Mouse (Mus musculus) liver, embryonic 14.5 days (tissue): ENCODE measurements at regions not wholly inside any gene's neighbourhood (a gene's known extent, or its start where the extent isn't known, plus 50 kb on each side); places are given as distances from the start of the nearest gene placed in this dataset.

Experiments
- ATAC-seq: fragments of 200-750 bp; cut with Nextera tagmentation; 2 replicates; pipeline ENCODE4 v1.8.0; 2017; ENCODE audit warnings: moderate number of reproducible peaks, mild to moderate bottlenecking, moderate library complexity; ENCODE audit not compliant: insufficient read depth
- DNase-seq, 3 experiments: peaks; one replicate each; pipeline ENCODE4 v3.0.0-alpha.2; 2012 to 2013; ENCODE audit warnings: low read depth in 3 of 3, low spot score in 3 of 3
- H3K27ac ChIP-seq: fragments of 300-500 bp; sonication (generic); 2 replicates; pipeline ENCODE4 v1.5.1; 2014; ENCODE audit warnings: moderate library complexity, mild to moderate bottlenecking, control low read depth, inconsistent platforms
- H3K27me3 ChIP-seq: fragments of 300-500 bp; sonication (generic); 2 replicates; pipeline ENCODE4 v1.6.1; 2014; ENCODE audit warnings: mild to moderate bottlenecking, low read length, moderate library complexity; ENCODE audit not compliant: control insufficient read depth, insufficient read depth
- H3K36me3 ChIP-seq: fragments of 300-500 bp; sonication (generic); replicated peaks from 2 replicates; pipeline ENCODE4 v1.6.1; 2014; ENCODE audit warnings: low read depth; ENCODE audit not compliant: control insufficient read depth, insufficient read depth
- H3K4me1 ChIP-seq, 2 experiments: fragments of 200-500 bp in 1 of 2; fragments of 300-500 bp in 1 of 2; sonication (generic) in 1 of 2; replicated peaks; 2 replicates each; pipeline ENCODE4 v1.6.1; 2012 to 2014; ENCODE audit warnings: antibody characterized with exemption in 1 of 2, inconsistent platforms in 1 of 2, low read length in 1 of 2; ENCODE audit not compliant: control insufficient read depth in 2 of 2, insufficient read depth in 2 of 2
- H3K4me2 ChIP-seq: fragments of 300-500 bp; sonication (generic); 2 replicates; pipeline ENCODE4 v1.6.1; 2014; ENCODE audit warnings: low read depth, mild to moderate bottlenecking, control low read depth, moderate library complexity
- H3K4me3 ChIP-seq, 2 experiments: fragments of 200-500 bp in 1 of 2; fragments of 300-500 bp in 1 of 2; sonication (generic) in 1 of 2; 2 replicates each; pipeline ENCODE4 v1.5.1; 2012 to 2014; ENCODE audit warnings: low read depth in 2 of 2, low read length in 2 of 2, mild to moderate bottlenecking in 2 of 2, control low read depth in 1 of 2, inconsistent platforms in 1 of 2, moderate library complexity in 1 of 2; ENCODE audit not compliant: insufficient read depth in 1 of 2
- H3K9ac ChIP-seq: fragments of 300-500 bp; sonication (generic); replicated peaks from 2 replicates; pipeline ENCODE4 v1.6.1; 2014; ENCODE audit warnings: mild to moderate bottlenecking, control low read depth, moderate library complexity
- H3K9me3 ChIP-seq: fragments of 300-500 bp; sonication (generic); 2 replicates; pipeline ENCODE4 v1.6.1; 2016; ENCODE audit warnings: low read length, mixed read lengths; ENCODE audit not compliant: control insufficient read depth
- CTCF ChIP-seq: IDR thresholded peaks from 2 replicates; pipeline ENCODE4 v1.5.1; 2016; ENCODE audit warnings: antibody characterized with exemption, low read depth, control low read depth
- EP300 ChIP-seq: IDR thresholded peaks from 2 replicates; pipeline ENCODE4 v1.6.1; 2016; ENCODE audit warnings: antibody characterized with exemption, low read depth
- WGBS: fragments of 180-500 bp; shearing (Covaris S2); extraction: QIAGEN DNeasy Blood & Tissue Kit; methylation state at CpG from one replicate; pipeline ENCODE4 v1.1.7; 2014; ENCODE audit not compliant: insufficient replicate concordance; 5-methylcytosine and 5-hydroxymethylcytosine counted together

DNA sequence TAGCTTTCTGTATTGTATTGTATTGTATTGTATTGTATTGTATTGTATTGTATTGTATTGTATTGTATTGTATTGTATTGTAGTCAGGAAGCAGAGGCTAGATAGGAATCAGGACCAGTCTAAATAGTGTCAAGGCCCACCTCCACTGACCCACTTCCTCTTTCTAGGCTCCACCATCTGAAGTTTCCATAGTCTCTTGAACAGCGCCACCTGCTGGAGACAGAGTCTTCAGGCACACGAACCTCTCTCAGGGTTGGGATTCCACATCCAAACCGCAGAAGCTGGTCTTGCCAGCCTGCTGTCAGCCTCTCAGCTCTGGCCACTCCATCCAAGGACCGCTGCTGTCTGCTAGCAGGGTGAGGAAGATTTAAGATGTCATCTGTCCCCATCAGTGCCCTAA, 234.6 kb downstream of the Cdh26 start:
- no peaks in the 10 kb centered on the region for H3K36me3 ChIP-seq
- H3K27ac ChIP-seq, result no peak overlapping the region
- no peak overlapping the region for H3K4me3 ChIP-seq
- no peak overlapping the region for H3K9ac ChIP-seq
- H3K4me1 ChIP-seq, result no peaks in the 10 kb centered on the region
- no peaks in the 10 kb centered on the region for H3K27me3 ChIP-seq
- TF ChIP-seq CTCF (peak; percentile 80), EP300 (no peak)
- ATAC-seq (peak; percentile 50; the same call in 1 of the 2 replicates), DNase-seq (peak; percentile 17 to 51 (median 34))
- no peak overlapping the region for H3K4me2 ChIP-seq
- no peaks in the 10 kb centered on the region for H3K9me3 ChIP-seq
- WGBS, result 6% methylated on average over 4 of the region's 4 CpGs

GRCm38 (mm10) chr2:178668451-178668850, 238.1 kb downstream of the Cdh26 start:
- TF ChIP-seq EP300 (no peak), CTCF (peak; percentile 51)
- no peak overlapping the region for H3K9ac ChIP-seq
- 17% methylated on average over 2 of the region's 2 CpGs for WGBS
- no peaks in the 10 kb centered on the region for H3K9me3 ChIP-seq
- no peaks in the 10 kb centered on the region for H3K4me1 ChIP-seq
- H3K27me3 ChIP-seq, result no peaks in the 10 kb centered on the region
- no peak overlapping the region for H3K27ac ChIP-seq
- no peak overlapping the region for H3K4me3 ChIP-seq
- DNase-seq, result no peak
- no peaks in the 10 kb centered on the region for H3K36me3 ChIP-seq
- H3K4me2 ChIP-seq, result no peak overlapping the region
- no peak for ATAC-seq

DNA sequence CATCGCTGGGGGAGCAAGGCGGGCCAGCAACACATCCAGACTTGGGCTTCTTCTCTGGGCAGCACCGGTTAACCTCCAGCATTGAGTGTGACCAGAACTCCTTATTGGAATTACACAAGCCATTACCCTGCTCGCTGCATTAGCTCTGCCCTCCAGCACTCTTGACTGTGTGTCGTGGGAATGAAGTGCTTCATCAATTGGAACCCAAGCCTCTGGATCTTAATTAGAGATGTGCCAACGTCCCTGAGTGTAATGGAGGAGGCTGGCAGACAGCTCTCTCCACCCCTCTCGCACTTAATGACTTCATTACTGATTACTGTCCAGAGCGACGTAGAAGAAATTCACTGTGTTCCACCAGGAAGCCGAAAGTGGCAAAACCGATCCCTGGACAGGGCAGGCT, 240.6 kb downstream of the Cdh26 start:
- no peaks in the 10 kb centered on the region for H3K36me3 ChIP-seq
- no peaks in the 10 kb centered on the region for H3K4me1 ChIP-seq
- H3K4me2 ChIP-seq, result no peak overlapping the region
- H3K27ac ChIP-seq, result no peak overlapping the region
- H3K9me3 ChIP-seq, result no peaks in the 10 kb centered on the region
- ATAC-seq (no peak), DNase-seq (no peak)
- H3K9ac ChIP-seq, result no peak overlapping the region
- TF ChIP-seq EP300, result no peak
- TF ChIP-seq CTCF, result no peak
- 70% methylated on average over 11 of the region's 11 CpGs for WGBS
- H3K4me3 ChIP-seq, result no peak overlapping the region
- H3K27me3 ChIP-seq, result no peaks in the 10 kb centered on the region

DNA sequence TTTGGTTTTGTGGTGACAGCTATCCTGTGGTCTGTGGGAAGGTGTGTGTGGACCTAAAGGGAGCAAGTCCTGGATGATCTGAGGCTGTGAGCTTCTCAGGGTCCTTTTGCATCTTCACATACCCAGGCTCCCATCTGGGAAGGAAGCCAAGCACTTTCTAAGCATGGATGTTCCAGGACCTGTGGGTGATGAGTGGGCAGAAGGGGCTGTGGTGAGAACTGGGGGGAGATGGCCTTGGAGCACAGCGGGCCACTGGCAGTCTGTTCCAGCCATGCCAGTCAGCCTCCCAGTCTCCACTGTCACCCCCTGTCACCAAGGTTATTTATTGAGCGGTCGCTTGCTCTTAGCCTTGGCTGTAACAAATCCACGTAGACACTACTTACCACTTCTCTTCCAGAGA, 243.3 kb downstream of the Cdh26 start:
- TF ChIP-seq EP300, result no peak
- H3K27ac ChIP-seq, result no peak overlapping the region
- ATAC-seq, result no peak
- no peaks in the 10 kb centered on the region for H3K27me3 ChIP-seq
- peaks cover 0 to 6% of the 10 kb centered on the region in 2 experiments; a peak in 2 of 4 replicates for H3K4me1 ChIP-seq
- no peaks in the 10 kb centered on the region for H3K36me3 ChIP-seq
- 85% methylated on average over 4 of the region's 4 CpGs for WGBS
- no peak overlapping the region for H3K9ac ChIP-seq
- no peak overlapping the region for H3K4me2 ChIP-seq
- H3K9me3 ChIP-seq, result no peaks in the 10 kb centered on the region
- DNase-seq, result no peak
- no peak overlapping the region for H3K4me3 ChIP-seq

DNA sequence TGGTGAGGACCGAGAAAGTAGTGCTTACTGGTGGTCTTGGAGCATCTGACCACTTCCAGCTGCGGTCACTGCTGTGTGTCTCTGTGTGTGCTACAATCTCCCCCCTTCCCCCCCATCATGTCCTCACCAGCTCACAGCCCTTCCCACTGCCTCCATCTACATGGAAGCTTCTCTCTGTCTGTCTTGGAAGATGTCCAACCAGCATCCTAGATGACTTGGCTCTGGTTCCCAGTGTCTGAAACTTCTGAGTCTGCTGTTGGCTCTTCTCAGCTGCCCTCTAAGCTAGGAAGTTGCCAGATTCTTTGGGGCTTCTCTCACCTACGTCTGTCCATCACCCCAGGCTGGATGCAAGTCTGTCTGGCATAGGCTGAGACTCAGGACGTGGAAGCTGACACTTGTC, 244.3 kb downstream of the Cdh26 start:
- Histone ChIP-seq H3K27ac (no peak overlapping the region), H3K4me3 (no peak overlapping the region), H3K9me3 (no peaks in the 10 kb centered on the region), H3K4me1 (peaks cover 0 to 6% of the 10 kb centered on the region in 2 experiments; a peak in 2 of 4 replicates), H3K27me3 (no peaks in the 10 kb centered on the region), H3K36me3 (no peaks in the 10 kb centered on the region), H3K4me2 (no peak overlapping the region), H3K9ac (no peak overlapping the region)
- TF ChIP-seq EP300, result no peak
- no peak for TF ChIP-seq CTCF
- no peak for ATAC-seq
- DNase-seq, result no peak
- WGBS, result 54% methylated on average over 4 of the region's 4 CpGs
